8 mouse cellular contexts compared by ENCODE assay signal in the genomic region with DNA sequence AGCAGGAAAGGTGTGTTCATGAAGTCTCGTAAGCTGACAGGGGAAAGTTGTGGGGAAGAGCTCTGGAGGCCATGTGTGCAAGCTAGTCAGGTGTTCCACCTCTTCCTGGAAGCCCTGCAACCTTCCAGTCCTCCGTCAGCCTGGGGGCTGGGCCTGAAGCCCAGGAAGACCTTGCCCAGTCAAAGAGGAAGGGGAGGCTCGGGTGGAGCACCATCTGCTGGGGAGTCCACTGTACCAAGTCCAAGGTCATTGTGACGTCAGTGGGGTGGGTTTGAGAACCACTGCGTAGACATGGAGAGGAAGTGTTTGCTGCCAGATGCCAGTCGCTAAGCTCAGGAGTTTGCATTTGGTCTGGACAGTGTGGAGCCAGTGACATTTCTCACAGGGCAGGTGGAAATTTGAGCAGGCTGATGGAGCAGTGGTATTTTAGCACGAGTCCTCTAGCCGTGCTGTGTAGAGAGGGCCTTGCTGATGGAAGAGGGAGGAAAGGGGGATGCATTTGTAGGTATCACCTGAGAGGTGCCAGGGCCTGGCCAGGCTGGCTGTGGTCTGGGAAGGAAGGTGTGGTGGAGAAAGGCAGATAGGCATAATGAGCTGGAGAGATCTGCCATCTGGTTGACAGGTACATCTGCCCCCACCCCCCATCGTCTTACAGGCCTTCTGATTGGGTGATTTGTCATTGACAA. TPM values are rescaled to one million over a fixed set of nuclear protein-coding genes. Genes with fewer than 3 reads are reported as not detected.
DNase-seq lines count a peak whose midpoint lies in the region; ATAC-seq and TF ChIP-seq lines count a peak whose summit lies in the region.

No protein-coding gene starts in this region.

- WGBS in liver, embryonic 16.5 days (ENCODE audit: insufficient replicate concordance): 31% methylated on average over 9 of the region's 9 CpGs
- 80% methylated on average over 9 of the region's 9 CpGs for WGBS in hindbrain, embryonic 16.5 days

- DNase-seq in layer of hippocampus, adult 2 months (ENCODE audit: low spot score in 2 of 2): no peak
- DNase-seq in layer of hippocampus, postnatal 10 days (ENCODE audit: low spot score in 2 of 2): no peak
- peak; percentile 74 for DNase-seq in adrenal gland, postnatal 10 days
- DNase-seq in heart, postnatal 4 days: peak; percentile 65
- DNase-seq in testis, postnatal 10 days (ENCODE audit: low spot score): peak; percentile 61
- no peak for DNase-seq in cerebellum, postnatal 25 days

- no peak overlapping the region; the same call in 1 of the 2 replicates for H3K4me2 ChIP-seq in liver, embryonic 16.5 days (ENCODE audit: low read depth, low read length)
- H3K4me2 ChIP-seq in hindbrain, embryonic 16.5 days (ENCODE audit: low read length): no peak overlapping the region

- TF ChIP-seq CTCF in layer of hippocampus, adult 2 months (conservative IDR thresholded peaks at IDR 0.05): 0 out of 2 replicates have a peak, but pooled peaks have one; percentile 13

- H3K27ac ChIP-seq in layer of hippocampus, adult 2 months: peak overlapping the region; percentile 64; the same call in 1 of the 2 replicates
- peak overlapping the region; percentile 31 for H3K27ac ChIP-seq in liver, embryonic 16.5 days (ENCODE audit: low read length)
- no peak overlapping the region for H3K27ac ChIP-seq in hindbrain, embryonic 16.5 days (ENCODE audit: low read depth, low read length)

- H3K4me1 ChIP-seq in liver, embryonic 16.5 days (ENCODE audit: control insufficient read depth, low read depth, low read length): peaks cover 70% of the 10 kb centered on the region
- H3K4me1 ChIP-seq in hindbrain, embryonic 16.5 days (ENCODE audit: control insufficient read depth, insufficient read depth, low read depth, low read length): peaks cover 21% of the 10 kb centered on the region

- no peaks in the 10 kb centered on the region for H3K9me3 ChIP-seq in liver, embryonic 16.5 days (replicated peaks; ENCODE audit: control insufficient read depth, low read length)
- no peaks in the 10 kb centered on the region for H3K9me3 ChIP-seq in hindbrain, embryonic 16.5 days (ENCODE audit: control insufficient read depth, low read length)

- no peak overlapping the region for H3K9ac ChIP-seq in liver, embryonic 16.5 days (ENCODE audit: low read depth, low read length)
- H3K9ac ChIP-seq in hindbrain, embryonic 16.5 days (ENCODE audit: low read depth, low read length): no peak overlapping the region

- H3K36me3 ChIP-seq in liver, embryonic 16.5 days (ENCODE audit: control insufficient read depth, insufficient read depth): no peaks in the 10 kb centered on the region
- peaks cover 5% of the 10 kb centered on the region for H3K36me3 ChIP-seq in hindbrain, embryonic 16.5 days (ENCODE audit: control insufficient read depth, insufficient read depth, low read length)

- H3K27me3 ChIP-seq in liver, embryonic 16.5 days (ENCODE audit: control insufficient read depth, insufficient read depth, low read depth, low read length): no peaks in the 10 kb centered on the region
- H3K27me3 ChIP-seq in hindbrain, embryonic 16.5 days (replicated peaks; ENCODE audit: control insufficient read depth, insufficient read depth, low read length): no peaks in the 10 kb centered on the region

- peak; percentile 14; the same call in 1 of the 2 replicates for ATAC-seq in liver, embryonic 16.5 days (ENCODE audit: low read depth)
- ATAC-seq in hindbrain, embryonic 16.5 days: no peak

- no peak overlapping the region for H3K4me3 ChIP-seq in layer of hippocampus, adult 2 months
- no peak overlapping the region for H3K4me3 ChIP-seq in liver, embryonic 16.5 days (ENCODE audit: low read depth, low read length)
- no peak overlapping the region for H3K4me3 ChIP-seq in hindbrain, embryonic 16.5 days (ENCODE audit: low read length)

RNA-seq across cellular contexts. Expression of a gene that starts 5.4 kb away (rescaled TPM):
- 100 to 1,000 TPM; 374 to 416 TPM for total RNA-seq in layer of hippocampus, adult 2 months (2021)
- 100 to 1,000 TPM; 343 to 381 TPM for total RNA-seq in layer of hippocampus, postnatal 10 days (2021)
- total RNA-seq in adrenal gland, postnatal 10 days (2021): 100 to 1,000 TPM; 323 to 342 TPM
- 100 to 1,000 TPM; 423 to 429 TPM for total RNA-seq in heart, postnatal 4 days (2021)
- 135 and 146 TPM in 2 replicates for polyA plus RNA-seq in liver, embryonic 16.5 days (2015; fragmentation: Nextera tagmentation; extraction: Ambion mirVana)
- polyA plus RNA-seq in hindbrain, embryonic 16.5 days (2015; fragmentation: Nextera tagmentation; extraction: Ambion mirVana): 339 and 345 TPM in 2 replicates

Comparison
In these comparisons a context has a peak if more than half of its experiments do, and no peak if none do; other contexts are left out.
1. DNase-seq: peak in adrenal gland, postnatal 10 days (single experiment), heart, postnatal 4 days (single experiment) and testis, postnatal 10 days (single experiment); none in layer of hippocampus, adult 2 months (0 of 2), layer of hippocampus, postnatal 10 days (0 of 2) and cerebellum, postnatal 25 days (0 of 2).